Mouse (Mus musculus) liver, adult 2 months (tissue): ENCODE measurements at regions not wholly inside any gene's neighbourhood (a gene's known extent, or its start where the extent isn't known, plus 50 kb on each side); places are given as distances from the start of the nearest gene placed in this dataset.
A peak's percentile ranks its signal among the peaks of the same experiment; 100 is the strongest.
"Not testable (repeated sequence)": the region's sequence is repeated elsewhere in the genome, so short reads cannot be mapped to it uniquely, and the experiment has no call there.

ENCODE experiments used
- DNase-seq: peaks from one replicate; pipeline ENCODE4 v3.0.0-alpha.2; 2011; ENCODE audit warnings: low read depth, low spot score; ENCODE audit errors: extremely low read depth
- H3K27ac ChIP-seq: fragments of 200-500 bp; replicated peaks from 2 replicates; pipeline ENCODE4 v1.5.1; 2012; ENCODE audit warnings: low read depth, mild to moderate bottlenecking, control low read depth, inconsistent platforms, low read length; ENCODE audit not compliant: insufficient read depth
- H3K27me3 ChIP-seq: fragments of 200-500 bp; 2 replicates; pipeline ENCODE4 v1.6.1; 2012; ENCODE audit warnings: mild to moderate bottlenecking, moderate library complexity, low read length, inconsistent platforms; ENCODE audit not compliant: control insufficient read depth, insufficient read depth
- H3K36me3 ChIP-seq: fragments of 200-500 bp; 2 replicates; pipeline ENCODE4 v1.6.1; 2012; ENCODE audit warnings: low read length, inconsistent platforms; ENCODE audit not compliant: control insufficient read depth, insufficient read depth
- H3K4me1 ChIP-seq: fragments of 200-500 bp; 2 replicates; pipeline ENCODE4 v1.6.1; 2011; ENCODE audit warnings: low read length; ENCODE audit not compliant: control insufficient read depth, insufficient read depth
- H3K4me3 ChIP-seq: fragments of 200-500 bp; 2 replicates; pipeline ENCODE4 v1.5.1; 2011; ENCODE audit warnings: low read depth, mild to moderate bottlenecking, control low read depth, low read length, moderate library complexity; ENCODE audit not compliant: insufficient read depth
- H3K79me2 ChIP-seq: fragments of 200-500 bp; 2 replicates; pipeline ENCODE4 v1.6.1; 2012; ENCODE audit warnings: inconsistent platforms, mild to moderate bottlenecking, low read length, moderate library complexity; ENCODE audit not compliant: control insufficient read depth, insufficient read depth
- H3K9ac ChIP-seq: fragments of 200-500 bp; 2 replicates; pipeline ENCODE4 v1.6.1; 2012; ENCODE audit warnings: low read depth, mild to moderate bottlenecking, control low read depth, inconsistent platforms, low read length
- CTCF ChIP-seq: fragments of 200-500 bp; IDR thresholded peaks from 2 replicates; pipeline ENCODE4 v1.5.1; 2011; ENCODE audit warnings: low read depth, low read length, control low read depth
- POLR2A ChIP-seq: fragments of 200-500 bp; IDR thresholded peaks from 2 replicates; pipeline ENCODE4 v1.6.1; 2011; ENCODE audit warnings: low read length, control low read depth; ENCODE audit not compliant: insufficient read depth; ENCODE audit errors: extremely low read depth
- WGBS: fragments of 180-500 bp; shearing (Covaris S2); methylation state at CpG from one replicate; pipeline ENCODE4 v1.1.7; 2018; 5-methylcytosine and 5-hydroxymethylcytosine counted together

DNA sequence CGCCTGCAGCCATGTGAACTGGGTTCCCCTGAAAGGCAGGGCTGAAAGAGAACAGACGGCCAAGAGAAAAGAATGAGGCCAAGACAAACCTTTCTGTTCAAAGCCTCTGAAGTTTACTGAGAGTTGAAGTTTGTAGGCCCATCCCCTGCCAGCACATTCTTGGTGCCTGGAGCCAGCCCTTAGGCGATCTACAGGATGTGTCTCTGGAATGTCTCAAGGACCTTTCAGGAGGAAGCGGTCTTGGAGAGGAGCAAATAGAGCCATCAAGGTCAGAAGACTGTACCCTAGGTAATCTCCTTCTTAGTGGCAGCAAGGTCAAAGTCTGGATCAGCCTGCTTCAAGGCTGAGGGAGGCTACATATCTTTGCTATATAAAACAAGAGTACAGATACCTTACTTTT, 350.3 kb downstream of the Gm8797 start:
- Histone ChIP-seq H3K79me2 (no peaks in the 10 kb centered on the region), H3K27ac (no peak overlapping the region), H3K9ac (no peak overlapping the region), H3K27me3 (no peaks in the 10 kb centered on the region), H3K4me1 (no peaks in the 10 kb centered on the region), H3K4me3 (no peak overlapping the region), H3K36me3 (no peaks in the 10 kb centered on the region)
- DNase-seq, result no peak
- 66% methylated on average over 4 of the region's 4 CpGs for WGBS
- TF ChIP-seq CTCF (no peak), POLR2A (no peak)

DNA sequence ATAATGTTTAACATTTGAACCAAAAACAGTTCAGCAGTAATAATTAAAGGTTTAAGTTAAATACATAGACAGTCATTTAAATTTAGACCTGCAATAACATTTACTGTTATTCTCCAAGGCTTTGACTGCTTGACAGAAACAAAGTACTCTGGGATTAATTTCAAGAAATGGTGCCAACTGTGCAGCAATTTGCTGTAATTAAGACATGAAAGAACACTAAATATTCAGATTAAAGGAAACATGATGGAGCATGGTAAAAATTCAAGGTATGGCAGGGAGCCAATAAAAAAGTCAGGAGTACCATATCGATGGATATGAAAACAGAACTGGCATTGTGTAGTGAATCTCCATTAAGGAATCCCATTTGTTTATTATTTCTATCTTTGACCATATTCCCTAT, 352.3 kb downstream of the Gm8797 start:
- Histone ChIP-seq H3K4me3 (no peak overlapping the region), H3K79me2 (no peaks in the 10 kb centered on the region), H3K36me3 (no peaks in the 10 kb centered on the region), H3K27me3 (no peaks in the 10 kb centered on the region), H3K9ac (no peak overlapping the region), H3K27ac (no peak overlapping the region), H3K4me1 (no peaks in the 10 kb centered on the region)
- DNase-seq, result no peak
- no peak for TF ChIP-seq CTCF
- TF ChIP-seq POLR2A, result no peak
- 88% methylated on average over 1 of the region's 1 CpGs for WGBS

DNA sequence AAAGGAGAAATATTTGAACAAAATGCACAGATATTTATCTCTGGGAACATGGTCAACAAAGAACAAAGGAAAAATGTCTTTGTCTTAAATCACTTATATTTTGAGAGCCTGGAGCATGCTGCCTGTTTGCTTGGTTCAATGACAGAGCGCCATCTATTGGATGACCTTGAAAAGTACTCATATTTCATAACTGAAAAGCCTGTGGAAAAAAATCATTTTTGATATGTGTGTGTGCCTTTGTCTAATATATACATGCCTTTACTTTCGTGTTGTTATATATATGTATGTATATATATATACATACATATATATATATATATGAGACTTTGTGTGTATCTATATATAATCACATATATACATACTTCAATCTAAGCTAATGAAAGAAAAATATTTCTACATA, 356.1 kb downstream of the Gm8797 start:
- WGBS, result 5% methylated on average over 2 of the region's 2 CpGs
- TF ChIP-seq POLR2A (no peak), CTCF (peak; percentile 9; the same call in 1 of the 2 replicates)
- no peaks in the 10 kb centered on the region for H3K27me3 ChIP-seq
- no peaks in the 10 kb centered on the region for H3K79me2 ChIP-seq
- no peaks in the 10 kb centered on the region for H3K36me3 ChIP-seq
- H3K4me3 ChIP-seq, result no peak overlapping the region
- H3K27ac ChIP-seq, result no peak overlapping the region
- no peaks in the 10 kb centered on the region for H3K4me1 ChIP-seq
- DNase-seq, result peak; percentile 24
- H3K9ac ChIP-seq, result no peak overlapping the region

DNA sequence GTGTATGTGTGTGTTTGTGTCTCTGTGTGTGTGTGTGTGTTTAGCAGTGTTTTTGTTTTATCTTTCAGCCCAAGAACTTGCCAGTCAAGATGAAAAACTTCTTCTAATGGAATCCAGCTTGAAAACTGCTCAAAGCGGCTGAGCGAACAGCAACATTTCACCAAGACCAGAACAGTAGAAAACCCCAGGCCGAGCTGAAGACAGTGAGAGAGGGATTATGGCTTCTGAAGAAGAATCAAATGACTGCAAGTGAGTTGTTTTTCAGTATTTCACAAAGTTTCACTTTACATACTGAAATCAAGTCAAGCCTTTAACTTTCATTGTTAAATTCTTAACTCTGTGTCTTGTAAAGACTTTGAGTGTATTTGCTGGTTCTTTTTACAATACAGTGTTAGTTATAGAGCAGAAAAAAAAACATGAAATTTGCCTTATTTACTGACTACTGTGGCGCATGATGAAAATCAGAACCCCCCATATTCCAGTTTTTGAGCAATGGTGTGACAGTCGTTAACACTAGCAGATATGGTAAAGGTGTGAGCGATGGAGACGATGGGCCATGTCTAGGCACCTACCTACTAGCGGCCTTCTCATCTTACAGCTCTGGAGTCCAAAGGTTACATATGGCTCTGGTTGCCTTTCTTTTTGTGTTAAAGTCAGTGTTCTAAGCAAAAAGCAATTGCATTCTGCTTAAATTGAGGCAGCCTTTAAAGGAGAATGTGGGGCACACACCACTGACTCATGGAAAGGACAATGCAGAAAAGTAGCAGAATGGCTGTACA, 357.0 kb downstream of the Gm8797 start:
- Histone ChIP-seq H3K4me3 (no peak overlapping the region), H3K9ac (no peak overlapping the region), H3K27ac (no peak overlapping the region), H3K4me1 (no peaks in the 10 kb centered on the region), H3K27me3 (no peaks in the 10 kb centered on the region), H3K79me2 (no peaks in the 10 kb centered on the region), H3K36me3 (no peaks in the 10 kb centered on the region)
- no peak for DNase-seq
- WGBS, result 88% methylated on average over 8 of the region's 8 CpGs
- TF ChIP-seq POLR2A (no peak), CTCF (no peak)

DNA sequence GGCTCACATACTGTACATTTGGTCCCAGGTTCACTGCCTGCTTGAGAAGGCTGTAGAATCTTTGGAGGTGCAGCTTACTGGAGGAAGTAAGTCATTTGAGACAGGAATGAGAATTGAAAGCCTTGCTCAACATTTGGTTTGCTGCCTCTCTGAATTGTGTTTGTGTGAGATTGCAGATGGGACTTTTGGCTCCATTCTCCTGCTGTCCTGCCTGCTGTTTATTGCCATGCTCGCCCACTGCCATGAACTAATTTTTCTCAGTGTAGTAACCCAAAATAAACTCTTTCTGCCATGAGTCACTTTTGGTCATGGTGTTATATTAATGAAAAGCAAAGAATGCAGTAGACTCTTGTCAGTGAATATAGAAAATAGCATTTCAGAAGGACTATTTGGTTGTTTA, 368.1 kb downstream of the Gm8797 start:
- Histone ChIP-seq H3K4me3 (no peak overlapping the region), H3K9ac (no peak overlapping the region), H3K36me3 (no peaks in the 10 kb centered on the region), H3K4me1 (no peaks in the 10 kb centered on the region), H3K27ac (no peak overlapping the region), H3K79me2 (no peaks in the 10 kb centered on the region), H3K27me3 (no peaks in the 10 kb centered on the region)
- TF ChIP-seq POLR2A, result no peak
- TF ChIP-seq CTCF, result no peak
- no peak for DNase-seq
- 65% methylated on average over 1 of the region's 1 CpGs for WGBS

DNA sequence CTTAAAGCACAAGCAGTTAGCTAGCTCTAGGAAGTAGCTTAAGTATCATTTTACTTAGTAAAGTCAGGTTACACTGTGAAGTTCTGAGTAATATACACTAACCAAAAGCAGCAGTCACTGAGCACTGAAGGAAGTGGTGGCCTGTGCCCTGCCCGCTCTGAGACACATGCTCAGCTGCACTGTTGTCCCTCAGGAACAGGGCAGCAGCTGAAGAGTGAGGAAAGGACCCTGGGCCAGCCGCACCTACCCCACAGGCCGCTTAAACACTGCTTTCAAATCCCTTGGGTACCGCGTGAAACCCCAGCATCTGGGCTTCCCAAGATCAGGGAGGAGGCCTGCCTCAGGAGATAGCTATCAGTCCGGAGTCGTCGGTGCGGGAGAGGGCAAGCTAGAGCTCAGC, 385.1 kb downstream of the Gm8797 start:
- WGBS, result 68% methylated on average over 9 of the region's 9 CpGs

More for the DNA sequence above, 385.1 kb downstream of the Gm8797 start:
- H3K4me3 ChIP-seq, H3K27ac ChIP-seq, H3K4me1 ChIP-seq, H3K9ac ChIP-seq, H3K79me2 ChIP-seq, DNase-seq, H3K27me3 ChIP-seq, H3K36me3 ChIP-seq: not testable (repeated sequence)
